Mouse (Mus musculus): ENCODE measurements around the gene Ect2l.
A peak's percentile ranks its signal among the peaks of the same experiment; 100 is the strongest.

The Ect2l gene

GRCm38 (mm10) chr10:18210726-18211125 is at the start of gene Ect2l:
Gene Ect2l (minus strand): TSS chr10:18210890.
- DNase-seq (ENCODE audit: low read depth, low spot score) = no peak

- DNase-seq (ENCODE audit: low read depth, low spot score) = no peak
Observed at GRCm38 (mm10) chr10:18251345-18251744, 40.7 kb upstream of the Ect2l start.

GRCm38 (mm10) chr10:18243614-18244013 is 32.9 kb upstream of the Ect2l start:
- no peak for DNase-seq (ENCODE audit: low read depth, low spot score)

DNA sequence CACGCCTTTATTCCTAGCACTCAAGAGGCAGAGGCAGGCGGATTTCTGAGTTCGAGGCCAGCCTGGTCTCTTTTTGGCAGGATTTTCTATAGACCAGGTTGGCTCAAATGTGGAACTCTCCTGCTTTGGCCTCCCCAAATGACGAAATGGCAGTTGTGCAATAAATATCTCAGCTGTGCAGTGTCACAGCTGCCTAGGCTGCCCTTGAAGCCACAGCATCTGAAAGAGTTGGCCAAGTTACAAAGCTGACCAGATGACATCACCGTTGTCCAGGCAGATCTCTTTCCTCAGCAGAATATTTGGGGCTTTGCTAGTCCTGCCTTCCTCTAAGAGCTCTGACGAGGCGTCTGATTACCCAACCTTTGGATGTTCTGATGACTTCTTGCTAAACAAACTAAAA is 26.5 kb upstream of the Ect2l start:
- DNase-seq (ENCODE audit: low read depth, low spot score) = no peak

GRCm38 (mm10) chr10:18236328-18236927 is 25.7 kb upstream of the Ect2l start:
- DNase-seq (ENCODE audit: low read depth, low spot score) = no peak

DNA sequence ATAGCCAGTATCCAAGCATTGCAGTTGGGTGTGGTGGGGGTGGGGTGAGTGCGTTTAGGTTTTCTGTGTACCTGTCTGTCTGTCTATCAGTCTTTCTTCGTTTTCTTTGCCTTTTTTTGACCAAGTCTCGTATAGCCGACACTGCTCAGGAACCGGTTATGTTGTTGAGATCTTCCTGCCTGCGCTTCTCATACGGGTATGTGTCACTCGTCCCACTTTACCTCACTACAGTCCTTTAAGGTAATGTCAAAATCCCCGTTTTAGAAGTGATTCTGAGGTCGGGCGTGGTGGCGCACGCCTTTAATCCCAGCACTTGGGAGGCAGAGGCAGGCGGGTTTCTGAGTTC is 24.7 kb upstream of the Ect2l start:
- DNase-seq (ENCODE audit: low read depth, low spot score) = no peak

- DNase-seq (ENCODE audit: low read depth, low spot score) = peak; percentile 91
Observed at GRCm38 (mm10) chr10:18234560-18235401, 24.1 kb upstream of the Ect2l start, which contains the start of gene Ccdc28a. Gene Ccdc28a (minus strand): TSS chr10:18234998.

GRCm38 (mm10) chr10:18233891-18234290 is 23.2 kb upstream of the Ect2l start:
- DNase-seq (ENCODE audit: low read depth, low spot score) = no peak

- DNase-seq (ENCODE audit: low read depth, low spot score) = no peak
Observed at GRCm38 (mm10) chr10:18224386-18224785, 13.7 kb upstream of the Ect2l start.

- DNase-seq (ENCODE audit: low read depth, low spot score) = no peak
Observed at GRCm38 (mm10) chr10:18219351-18219750, 8.7 kb upstream of the Ect2l start.

GRCm38 (mm10) chr10:18214124-18214523 is 3.4 kb upstream of the Ect2l start:
- DNase-seq (ENCODE audit: low read depth, low spot score) = no peak

DNA sequence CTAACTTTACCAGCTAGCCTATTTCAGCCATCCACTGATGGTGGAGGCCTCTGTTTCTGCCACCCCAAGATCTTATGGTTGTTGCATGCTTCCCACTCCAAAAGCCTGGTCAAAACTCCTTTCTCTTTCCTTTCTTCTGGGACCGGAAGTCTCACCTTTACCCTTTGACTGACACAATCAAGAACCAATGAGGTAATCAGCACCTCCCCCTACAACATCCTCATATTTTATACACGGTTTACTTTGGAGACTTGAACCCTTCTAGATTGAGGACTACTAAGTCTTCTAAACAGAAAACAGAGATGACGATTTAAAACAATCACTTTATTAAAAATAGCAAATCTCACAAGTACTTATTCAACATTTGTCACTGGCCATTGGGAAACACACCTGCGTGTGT is 2.7 kb upstream of the Ect2l start:
- no peak for DNase-seq (ENCODE audit: low read depth, low spot score)

DNA sequence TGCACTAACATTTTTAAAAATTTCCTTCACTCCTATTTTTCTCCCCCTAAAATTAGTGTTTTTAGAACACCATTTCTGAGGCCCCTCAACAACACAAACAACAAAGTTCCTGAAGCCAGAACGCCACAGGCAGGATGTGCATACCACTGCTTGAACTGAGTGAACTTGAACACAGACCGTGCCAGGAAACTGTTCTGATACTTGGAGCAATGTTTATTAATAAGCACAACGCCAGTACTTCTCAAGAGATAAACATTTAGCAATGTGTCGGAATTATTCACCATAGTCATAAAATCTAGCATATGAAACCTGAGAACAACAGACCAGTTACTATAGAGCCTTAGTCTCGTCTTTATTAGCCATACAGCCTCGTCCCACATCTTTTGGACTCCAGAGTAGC is 571 bp downstream of the Ect2l start:
- no peak for DNase-seq (ENCODE audit: low read depth, low spot score)

GRCm38 (mm10) chr10:18204067-18204466 is 6.6 kb downstream of the Ect2l start:
- DNase-seq (ENCODE audit: low read depth, low spot score) = no peak

DNA sequence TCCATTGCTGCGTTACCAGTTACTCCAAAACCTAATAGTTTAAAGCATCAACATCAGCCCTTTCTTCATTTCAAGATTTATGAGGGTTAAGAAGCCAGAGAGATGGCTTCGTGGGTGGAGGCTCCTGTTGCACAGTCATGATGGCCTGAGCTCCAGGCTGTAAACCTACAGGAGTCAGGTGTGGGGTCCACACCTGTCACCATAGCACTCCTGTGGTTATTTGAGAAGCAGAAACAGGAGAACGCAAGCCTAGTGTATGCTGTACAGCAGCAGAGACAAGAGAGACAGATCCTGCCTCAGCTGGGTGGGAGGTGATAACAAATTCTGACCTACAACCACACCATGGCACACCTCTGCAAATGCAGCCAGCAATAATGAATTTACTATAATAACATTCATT is 8.3 kb downstream of the Ect2l start:
- no peak for DNase-seq (ENCODE audit: low read depth, low spot score)

- DNase-seq (ENCODE audit: low read depth, low spot score) = no peak
Observed at GRCm38 (mm10) chr10:18200656-18201055, 10.0 kb downstream of the Ect2l start.

- DNase-seq (ENCODE audit: low read depth, low spot score) = no peak
Observed at GRCm38 (mm10) chr10:18199919-18200318, 10.8 kb downstream of the Ect2l start.

- DNase-seq (ENCODE audit: low read depth, low spot score) = no peak
Observed at GRCm38 (mm10) chr10:18198286-18199015, 12.2 kb downstream of the Ect2l start.

DNA sequence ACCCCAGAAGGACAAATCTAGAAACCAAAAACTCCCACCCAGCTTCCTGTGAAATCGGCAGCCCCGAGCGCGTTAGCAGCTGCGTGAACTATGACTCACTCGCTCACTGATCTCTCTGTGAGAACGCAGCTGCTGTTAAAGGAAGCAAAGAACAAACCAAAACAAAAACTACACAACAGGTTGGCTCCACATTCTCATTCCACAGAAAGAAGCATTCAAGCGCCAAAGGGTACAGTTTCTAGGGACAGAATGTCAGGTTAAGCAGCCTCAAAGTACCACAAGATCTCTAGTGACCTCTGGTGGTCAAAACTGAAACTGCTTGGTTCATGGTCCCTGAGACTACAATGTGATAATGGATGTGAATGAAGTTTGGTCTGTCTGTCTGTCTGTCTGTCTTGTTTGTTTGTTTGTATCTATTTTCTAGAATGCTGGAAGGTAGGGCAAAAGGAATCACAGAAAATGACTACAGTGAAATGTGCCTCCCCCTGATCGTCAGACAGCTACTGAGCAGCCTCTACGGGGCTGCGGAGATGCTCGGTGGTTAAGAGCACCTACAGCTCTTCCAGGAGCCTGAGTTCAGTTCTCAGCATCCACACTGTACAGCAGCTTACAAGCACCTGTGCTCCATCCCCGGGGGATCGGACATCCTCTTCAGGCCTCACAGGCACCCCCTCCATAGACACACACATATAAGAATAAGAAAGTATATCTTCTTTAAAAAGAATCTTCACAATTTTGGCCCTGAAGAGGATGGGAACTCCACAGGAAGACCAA is 13.3 kb downstream of the Ect2l start:
- peak; percentile 39 for DNase-seq (ENCODE audit: low read depth, low spot score)

GRCm38 (mm10) chr10:18194737-18195141 is 16.0 kb downstream of the Ect2l start:
- no peak for DNase-seq (ENCODE audit: low read depth, low spot score)

DNA sequence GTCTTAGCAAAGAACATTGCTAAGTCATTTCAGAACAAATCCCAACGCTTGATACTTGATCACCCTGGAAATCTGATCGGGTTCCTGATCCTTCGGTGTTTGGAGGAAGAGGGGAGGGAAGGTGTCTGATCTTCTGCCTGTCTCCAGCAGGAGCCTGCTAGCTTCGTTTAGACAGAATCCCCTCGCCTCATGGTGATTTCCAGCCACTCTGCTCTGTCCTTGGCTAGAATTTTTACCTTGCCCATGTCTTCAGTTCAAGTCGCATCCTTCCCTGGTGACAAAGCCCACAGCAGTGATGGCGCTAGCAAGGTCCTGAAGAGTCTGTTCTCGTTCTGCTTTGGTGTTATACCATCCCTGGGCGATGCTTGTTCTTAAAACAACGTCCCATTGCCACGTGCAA is 16.5 kb downstream of the Ect2l start:
- DNase-seq (ENCODE audit: low read depth, low spot score) = no peak

DNA sequence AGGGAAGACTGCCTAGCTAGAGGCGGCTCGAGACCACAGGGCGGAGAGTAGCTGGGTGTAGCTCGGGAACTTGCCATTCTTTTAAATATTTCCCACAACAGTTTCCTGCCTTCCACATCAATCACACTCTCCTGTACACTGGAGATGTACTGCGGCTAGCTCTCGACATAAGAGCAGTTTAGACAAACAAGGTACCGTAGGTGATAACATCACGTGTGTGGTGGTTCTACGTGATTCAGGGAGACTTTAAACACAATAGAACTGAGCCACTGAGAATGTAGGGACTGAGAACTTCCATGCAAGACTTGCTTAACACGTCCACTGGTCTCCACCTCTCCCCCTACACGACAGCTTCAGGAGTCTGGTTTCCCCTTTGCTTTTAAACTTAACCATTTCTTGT is 17.5 kb downstream of the Ect2l start:
- DNase-seq (ENCODE audit: low read depth, low spot score) = no peak
